Mouse (Mus musculus) CD4-positive, CD25-positive, alpha-beta regulatory T cell, adult 2 months (primary cell): ENCODE results near the gene Atg13.

Experiments used
- DNase-seq: peaks from one replicate; pipeline ENCODE4 v3.0.0-alpha.2; 2012; ENCODE audit warnings: low read depth, low spot score

The Atg13 gene

GRCm38 (mm10) chr2:91695436-91696224 lies 14.7 kb downstream of the Atg13 start:
- DNase-seq: no peak

GRCm38 (mm10) chr2:91689452-91689851 lies 20.9 kb downstream of the Atg13 start:
- no peak for DNase-seq

- no peak for DNase-seq
Observed at GRCm38 (mm10) chr2:91683919-91684318, 26.5 kb downstream of the Atg13 start.

GRCm38 (mm10) chr2:91682850-91683249 lies 27.5 kb downstream of the Atg13 start:
- peak; percentile 53 for DNase-seq

- DNase-seq: no peak
Observed at GRCm38 (mm10) chr2:91676961-91677360, 33.4 kb downstream of the Atg13 start.

GRCm38 (mm10) chr2:91676420-91676819 lies 34.0 kb downstream of the Atg13 start:
- no peak for DNase-seq

- DNase-seq: no peak
Observed at GRCm38 (mm10) chr2:91674895-91675294, 35.5 kb downstream of the Atg13 start.

GRCm38 (mm10) chr2:91673587-91673986 lies 36.8 kb downstream of the Atg13 start:
- DNase-seq: no peak

- no peak for DNase-seq
Observed at GRCm38 (mm10) chr2:91670038-91670437, 40.3 kb downstream of the Atg13 start.

GRCm38 (mm10) chr2:91669326-91669725 lies 41.0 kb downstream of the Atg13 start:
- no peak for DNase-seq

GRCm38 (mm10) chr2:91667747-91668146 lies 42.6 kb downstream of the Atg13 start:
- no peak for DNase-seq

GRCm38 (mm10) chr2:91666386-91666910 lies 43.9 kb downstream of the Atg13 start:
- DNase-seq: no peak

GRCm38 (mm10) chr2:91664780-91665179 lies 45.6 kb downstream of the Atg13 start:
- no peak for DNase-seq

- no peak for DNase-seq
Observed at GRCm38 (mm10) chr2:91660981-91661380, 49.4 kb downstream of the Atg13 start.

GRCm38 (mm10) chr2:91659657-91660056 lies 50.7 kb downstream of the Atg13 start:
- no peak for DNase-seq

- no peak for DNase-seq
Observed at GRCm38 (mm10) chr2:91656774-91657173, 53.6 kb downstream of the Atg13 start.

- DNase-seq: no peak
Observed at GRCm38 (mm10) chr2:91655827-91656226, 54.5 kb downstream of the Atg13 start.

- no peak for DNase-seq
Observed at GRCm38 (mm10) chr2:91655388-91655787, 55.0 kb downstream of the Atg13 start.

GRCm38 (mm10) chr2:91652863-91653262 lies 57.5 kb downstream of the Atg13 start:
- no peak for DNase-seq

- peak; percentile 35 for DNase-seq
Observed at GRCm38 (mm10) chr2:91651458-91652258, 58.7 kb downstream of the Atg13 start.

GRCm38 (mm10) chr2:91650360-91650995 lies 59.9 kb downstream of the Atg13 start:
- DNase-seq: no peak
